Mouse (Mus musculus): ENCODE measurements around the gene Prokr2. TPM values are rescaled to one million over a fixed set of nuclear protein-coding genes. Genes with fewer than 3 reads are reported as not detected.
"Not testable (repeated sequence)": the region's sequence is repeated elsewhere in the genome, so short reads cannot be mapped to it uniquely, and the experiment has no call there.

The Prokr2 gene
- polyA plus RNA-seq, 1 experiment: 5.7 TPM

GRCm38 (mm10) chr2:132305165-132305564 lies 80.1 kb downstream of the Prokr2 start:
- TF ChIP-seq CTCF (IDR thresholded peaks at IDR 0.05; ENCODE audit: borderline replicate concordance, extremely low read depth, insufficient read depth, insufficient read length): no peak
- TF ChIP-seq POLR2A (IDR thresholded peaks at IDR 0.05; ENCODE audit: borderline replicate concordance, extremely low read depth, insufficient read depth, insufficient read length, poor library complexity, severe bottlenecking): no peak
- no peak for DNase-seq (ENCODE audit: low read depth)

GRCm38 (mm10) chr2:132301436-132301835 lies 83.8 kb downstream of the Prokr2 start:
- no peak for DNase-seq (ENCODE audit: low read depth)
- TF ChIP-seq POLR2A (IDR thresholded peaks at IDR 0.05; ENCODE audit: borderline replicate concordance, extremely low read depth, insufficient read depth, insufficient read length, poor library complexity, severe bottlenecking) (no peak), CTCF (IDR thresholded peaks at IDR 0.05; ENCODE audit: borderline replicate concordance, extremely low read depth, insufficient read depth, insufficient read length) (no peak)

DNA sequence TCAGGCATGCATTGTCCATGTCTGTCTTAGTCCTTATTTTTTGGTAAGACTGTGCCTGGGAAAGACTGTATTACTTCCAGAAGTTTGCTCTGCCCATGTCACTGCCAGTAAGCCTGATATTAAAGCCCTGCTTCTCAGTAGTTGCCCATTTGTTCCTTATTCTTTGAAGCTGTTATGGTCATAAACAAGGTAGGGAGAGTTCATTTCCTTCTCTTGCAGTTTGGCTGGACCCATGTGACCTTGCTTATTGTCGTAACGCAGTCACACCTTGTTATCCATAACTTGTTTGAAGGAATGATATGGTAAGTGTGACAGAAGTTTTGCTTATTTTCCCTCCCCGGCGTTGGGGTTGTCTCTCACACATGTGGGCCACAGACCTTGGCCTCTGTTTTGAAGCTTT lies 87.0 kb downstream of the Prokr2 start:
- no peak for DNase-seq (ENCODE audit: low read depth)
- no peak for TF ChIP-seq POLR2A (IDR thresholded peaks at IDR 0.05; ENCODE audit: borderline replicate concordance, extremely low read depth, insufficient read depth, insufficient read length, poor library complexity, severe bottlenecking)
- TF ChIP-seq CTCF (IDR thresholded peaks at IDR 0.05; ENCODE audit: borderline replicate concordance, extremely low read depth, insufficient read depth, insufficient read length): no peak

GRCm38 (mm10) chr2:132293694-132294450 lies 91.4 kb downstream of the Prokr2 start:
- DNase-seq (ENCODE audit: low read depth): no peak
- TF ChIP-seq CTCF (IDR thresholded peaks at IDR 0.05; ENCODE audit: borderline replicate concordance, extremely low read depth, insufficient read depth, insufficient read length) (no peak), POLR2A (IDR thresholded peaks at IDR 0.05; ENCODE audit: borderline replicate concordance, extremely low read depth, insufficient read depth, insufficient read length, poor library complexity, severe bottlenecking) (no peak)

- peak; percentile 61 for DNase-seq (ENCODE audit: low read depth)
Observed at GRCm38 (mm10) chr2:132292083-132292482, 93.2 kb downstream of the Prokr2 start.

DNA sequence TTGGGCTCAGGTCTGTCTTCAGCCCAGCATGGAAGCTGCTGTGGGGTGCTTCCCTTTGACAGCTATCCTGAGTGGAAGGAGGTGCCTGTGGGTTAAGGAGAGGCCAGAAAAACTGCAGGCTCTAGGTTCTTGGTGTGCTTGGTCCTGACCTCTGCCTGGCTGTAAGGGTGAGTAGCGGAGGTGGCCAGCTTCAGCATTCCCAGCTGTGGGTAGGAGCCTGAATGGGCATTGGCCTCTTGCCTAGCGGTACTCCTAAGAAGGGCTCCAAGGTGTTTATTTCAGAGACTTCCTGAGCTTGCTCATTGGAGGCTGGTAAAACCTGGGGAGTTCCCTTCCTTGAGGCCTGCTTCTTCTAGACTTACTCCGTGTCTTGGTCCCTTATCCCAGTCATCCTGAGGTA lies 94.0 kb downstream of the Prokr2 start:
- DNase-seq (ENCODE audit: low read depth): no peak
- TF ChIP-seq CTCF (IDR thresholded peaks at IDR 0.05; ENCODE audit: borderline replicate concordance, extremely low read depth, insufficient read depth, insufficient read length): no peak
- no peak for TF ChIP-seq POLR2A (IDR thresholded peaks at IDR 0.05; ENCODE audit: borderline replicate concordance, extremely low read depth, insufficient read depth, insufficient read length, poor library complexity, severe bottlenecking)

More at GRCm38 (mm10) chr2:132292083-132292482, 93.2 kb downstream of the Prokr2 start:
- TF ChIP-seq POLR2A (IDR thresholded peaks at IDR 0.05; ENCODE audit: borderline replicate concordance, extremely low read depth, insufficient read depth, insufficient read length, poor library complexity, severe bottlenecking) (no peak), CTCF (IDR thresholded peaks at IDR 0.05; ENCODE audit: borderline replicate concordance, extremely low read depth, insufficient read depth, insufficient read length) (no peak)

- no peak for DNase-seq (ENCODE audit: low read depth)
- TF ChIP-seq CTCF (IDR thresholded peaks at IDR 0.05; ENCODE audit: borderline replicate concordance, extremely low read depth, insufficient read depth, insufficient read length): no peak
- no peak for TF ChIP-seq POLR2A (IDR thresholded peaks at IDR 0.05; ENCODE audit: borderline replicate concordance, extremely low read depth, insufficient read depth, insufficient read length, poor library complexity, severe bottlenecking)
Observed at GRCm38 (mm10) chr2:132290808-132291207, 94.4 kb downstream of the Prokr2 start.

GRCm38 (mm10) chr2:132289213-132289612 lies 96.0 kb downstream of the Prokr2 start:
- not testable (repeated sequence) for DNase-seq (ENCODE audit: low read depth)

Other genes with a start within 250 kb of the Prokr2 start
- 36.3 and 40.9 TPM in 2 replicates for gene Slc23a2, start 240.3 kb downstream of the Prokr2 start, polyA plus RNA-seq (2012; rRNA removed)
- gene Tmem230, start 137.6 kb downstream of the Prokr2 start, polyA plus RNA-seq (2012; rRNA removed): 56.9 and 77.4 TPM in 2 replicates
- 158 and 255 TPM in 2 replicates for gene Pcna, start 132.1 kb downstream of the Prokr2 start, polyA plus RNA-seq (2012; rRNA removed)
- 39.5 and 59.5 TPM in 2 replicates for gene Cds2, start 122.3 kb downstream of the Prokr2 start, polyA plus RNA-seq (2012; rRNA removed)
- 51.1 and 57.9 TPM in 2 replicates for gene Gpcpd1, start 202.3 kb upstream of the Prokr2 start, polyA plus RNA-seq (2012; rRNA removed)